Mouse (Mus musculus): ENCODE results near the gene Eif4g3.

GRCm38 (mm10) chr4:138069371-138069770, 76.5 kb downstream of the Eif4g3 start:
- TF ChIP-seq CTCF (conservative IDR thresholded peaks at IDR 0.05; ENCODE audit: low read length) (no peak), POU5F1 (IDR thresholded peaks at IDR 0.05; ENCODE audit: borderline replicate concordance, low read length) (no peak)
